Mouse (Mus musculus) CH12.LX (cell line): ENCODE results near the gene Map3k20. TPM values are rescaled to one million over a fixed set of nuclear protein-coding genes. Genes with fewer than 3 reads are reported as not detected.
A peak's percentile ranks its signal among the peaks of the same experiment; 100 is the strongest.

Source experiments
- DNase-seq: peaks from one replicate; pipeline ENCODE4 v3.0.0-alpha.2; 2013; ENCODE audit errors: extremely low read depth
- H3K27ac ChIP-seq: 2 replicates; pipeline ENCODE4 v1.5.1; 2012; ENCODE audit warnings: low read depth, mild to moderate bottlenecking, control low read depth, moderate library complexity; ENCODE audit not compliant: insufficient read depth
- H3K27me3 ChIP-seq: replicated peaks from 2 replicates; pipeline ENCODE3; 2012; ENCODE audit warnings: inconsistent platforms
- H3K36me3 ChIP-seq, 2 experiments: replicated peaks in 1 of 2; 2 replicates each; pipeline versions ENCODE3 to v1.6.1; 2012; ENCODE audit warnings: inconsistent platforms in 1 of 2, low read length in 1 of 2, mild to moderate bottlenecking in 1 of 2, mixed read lengths in 1 of 2, moderate library complexity in 1 of 2; ENCODE audit not compliant: control insufficient read depth in 1 of 2, insufficient read depth in 1 of 2
- H3K4me1 ChIP-seq, 2 experiments: 2 replicates each; pipeline ENCODE4 v1.6.1; 2012; ENCODE audit warnings: inconsistent platforms in 1 of 2, moderate library complexity in 1 of 2; ENCODE audit not compliant: insufficient read depth in 2 of 2, control insufficient read depth in 1 of 2
- H3K4me2 ChIP-seq: 2 replicates; pipeline ENCODE4 v1.6.1; 2012; ENCODE audit warnings: low read depth, mild to moderate bottlenecking, control low read depth; ENCODE audit not compliant: poor library complexity, insufficient read depth, severe bottlenecking
- H3K4me3 ChIP-seq, 3 experiments: fragments of 150-350 bp in 1 of 3; sonication (generic) in 1 of 3; replicated peaks in 1 of 3; 2 replicates each; pipeline versions ENCODE3 to v1.5.1; 2011 to 2012; ENCODE audit warnings: low read depth in 2 of 3, low read length in 2 of 3, mild to moderate bottlenecking in 2 of 3, moderate library complexity in 2 of 3, control low read depth in 1 of 3, improper control_type of control experiment in 1 of 3, inconsistent platforms in 1 of 3, mixed read lengths in 1 of 3; ENCODE audit not compliant: poor library complexity in 1 of 3
- H3K79me2 ChIP-seq: replicated peaks from 2 replicates; pipeline ENCODE4 v1.6.1; 2012; ENCODE audit warnings: mild to moderate bottlenecking, moderate library complexity; ENCODE audit not compliant: control insufficient read depth, poor library complexity, insufficient read depth, severe bottlenecking; ENCODE audit errors: extremely low read depth
- H3K9ac ChIP-seq: 2 replicates; pipeline ENCODE4 v1.6.1; 2012; ENCODE audit warnings: low read depth, mild to moderate bottlenecking, control low read depth, moderate library complexity; ENCODE audit not compliant: insufficient read depth
- H3K9me3 ChIP-seq: replicated peaks from 2 replicates; pipeline ENCODE3; 2012; ENCODE audit warnings: low read length, inconsistent platforms, mixed read lengths
- CHD2 ChIP-seq: IDR thresholded peaks from 2 replicates; pipeline ENCODE4 v1.6.1; 2011; ENCODE audit warnings: low read length, improper control_type of control experiment
- CTCF ChIP-seq, 2 experiments: IDR thresholded peaks in 1 of 2; conservative IDR thresholded peaks in 1 of 2; 2 replicates each; pipeline ENCODE4 v1.5.1; 2011 to 2012; ENCODE audit warnings: low read depth in 2 of 2, low read length in 2 of 2, improper control_type of control experiment in 1 of 2, inconsistent platforms in 1 of 2, mild to moderate bottlenecking in 1 of 2, moderate library complexity in 1 of 2
- E2F4 ChIP-seq: IDR thresholded peaks from 2 replicates; pipeline ENCODE4 v1.6.1; 2011; ENCODE audit warnings: low read depth, low read length, improper control_type of control experiment; ENCODE audit not compliant: insufficient replicate concordance
- ELF1 ChIP-seq: IDR thresholded peaks from 2 replicates; pipeline ENCODE4 v1.6.1; 2014; ENCODE audit warnings: low read depth, mild to moderate bottlenecking, inconsistent platforms, low read length, improper control_type of control experiment
- ETS1 ChIP-seq: conservative IDR thresholded peaks from 2 replicates; pipeline ENCODE4 v1.6.1; 2012; ENCODE audit warnings: low read depth, mild to moderate bottlenecking, inconsistent platforms, low read length, improper control_type of control experiment, moderate library complexity
- GABPA ChIP-seq: IDR thresholded peaks from 2 replicates; pipeline ENCODE4 v1.6.1; 2012; ENCODE audit warnings: low read depth, low read length, improper control_type of control experiment, inconsistent platforms; ENCODE audit not compliant: insufficient replicate concordance
- IRF4 ChIP-seq: IDR thresholded peaks from 2 replicates; pipeline ENCODE4 v1.6.1; 2014; ENCODE audit warnings: low read depth, mild to moderate bottlenecking, inconsistent platforms, low read length, improper control_type of control experiment
- JUN ChIP-seq: IDR thresholded peaks from 2 replicates; pipeline ENCODE4 v1.6.1; 2011; ENCODE audit warnings: low read depth, mild to moderate bottlenecking, low read length, improper control_type of control experiment, moderate library complexity; ENCODE audit not compliant: insufficient read depth
- KAT2A ChIP-seq: IDR thresholded peaks from 2 replicates; pipeline ENCODE4 v1.6.1; 2012; ENCODE audit warnings: low read length, improper control_type of control experiment, inconsistent platforms; ENCODE audit not compliant: insufficient replicate concordance
- MAFK ChIP-seq: IDR thresholded peaks from 2 replicates; pipeline ENCODE4 v1.6.1; 2011; ENCODE audit warnings: low read length, improper control_type of control experiment; ENCODE audit not compliant: insufficient replicate concordance
- NRF1 ChIP-seq: IDR thresholded peaks from 2 replicates; pipeline ENCODE4 v1.6.1; 2014; ENCODE audit warnings: low read depth, mild to moderate bottlenecking, inconsistent platforms, low read length, improper control_type of control experiment, moderate library complexity
- POLR2A ChIP-seq: IDR thresholded peaks from 2 replicates; pipeline ENCODE4 v1.6.1; 2011; ENCODE audit warnings: low read depth, mild to moderate bottlenecking, improper control_type of control experiment, low read length
- POLR2AphosphoS2 ChIP-seq: IDR thresholded peaks from 2 replicates; pipeline ENCODE4 v1.6.1; 2011; ENCODE audit warnings: low read depth, low read length, improper control_type of control experiment
- SIN3A ChIP-seq: IDR thresholded peaks from 2 replicates; pipeline ENCODE4 v1.6.1; 2012; ENCODE audit warnings: low read length, improper control_type of control experiment, inconsistent platforms
- SMC3 ChIP-seq: IDR thresholded peaks from 2 replicates; pipeline ENCODE4 v1.6.1; 2011; ENCODE audit warnings: low read depth, low read length, improper control_type of control experiment
- TBP ChIP-seq: conservative IDR thresholded peaks from 2 replicates; pipeline ENCODE4 v1.6.1; 2011; ENCODE audit warnings: low read depth, low read length, improper control_type of control experiment
- TCF12 ChIP-seq: IDR thresholded peaks from 2 replicates; pipeline ENCODE4 v1.6.1; 2014; ENCODE audit warnings: low read depth, mild to moderate bottlenecking, inconsistent platforms, low read length, improper control_type of control experiment
- USF1 ChIP-seq: IDR thresholded peaks from 2 replicates; pipeline ENCODE4 v1.6.1; 2014; ENCODE audit warnings: low read depth, mild to moderate bottlenecking, inconsistent platforms, low read length, improper control_type of control experiment
- ZC3H11A ChIP-seq: IDR thresholded peaks from 2 replicates; pipeline ENCODE4 v1.6.1; 2012; ENCODE audit warnings: low read depth, mild to moderate bottlenecking, inconsistent platforms, low read length, improper control_type of control experiment
- ZKSCAN1 ChIP-seq: IDR thresholded peaks from 2 replicates; pipeline ENCODE4 v1.6.1; 2012; ENCODE audit warnings: low read depth, inconsistent platforms, low read length, improper control_type of control experiment, borderline replicate concordance
- dilution Hi-C: fragments of 300-500 bp; cut with MboI; formaldehyde crosslinking; loops from 2 replicates; pipeline ENCODE4 v1.14.3; 2020; ENCODE audit warnings: low sequenced_read_pairs; ENCODE audit not compliant: extremely low pct_unique_long_range_greater_than_20kb, extremely low pct_ligation_motif_present
- in situ Hi-C: fragments of 300-500 bp; cut with MboI; formaldehyde crosslinking; loops from 3 replicates; pipeline ENCODE4 v1.14.3; 2019; ENCODE audit warnings: low sequenced_read_pairs, low pct_ligation_motif_present, low pct_unique_long_range_greater_than_20kb, mixed read lengths
- polyA plus RNA-seq: library from polyadenylated mRNA; unstranded; fragments of >175 nt; gene quantifications from 2 replicates; pipeline ENCODE4 v1.2.1, GENCODE M21; 2012; ENCODE audit warnings: low read depth; ENCODE audit not compliant: insufficient read length
- total RNA-seq, 2 experiments: library from RNA; depleted of rRNA; stranded (reverse); fragments of 300-350 nt in 1 of 2; fragments of >200 nt in 1 of 2; gene quantifications; 2 replicates each; pipeline ENCODE4 v1.2.3; 2012 to 2014

The Map3k20 gene
- total and polyA plus RNA-seq, 3 experiments = 4.1 to 6.6 (median 6.1) TPM

DNA sequence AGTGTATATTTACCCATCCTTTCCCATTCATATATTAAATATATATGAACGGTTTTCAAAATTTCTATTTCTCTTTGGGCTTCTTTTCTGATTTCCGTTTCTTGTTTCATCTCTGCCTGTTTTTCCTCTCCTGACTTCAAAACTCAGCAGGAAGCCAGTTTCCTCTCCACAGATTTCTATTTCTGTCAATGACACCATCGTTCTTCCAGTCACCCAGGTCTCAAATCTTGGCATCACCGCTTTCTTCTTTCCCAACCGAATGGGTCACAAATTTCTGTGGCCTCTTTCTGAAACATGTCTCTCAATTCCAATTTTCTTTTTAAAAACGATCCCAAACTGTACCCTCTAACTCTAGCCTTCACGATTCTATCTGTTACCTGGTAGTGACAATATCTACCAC, 748 bp upstream of the Map3k20 start:
- H3K4me2 ChIP-seq = peak overlapping the region; percentile 61; the same call in 1 of the 2 replicates
- in situ Hi-C loops = no loop called here

DNA sequence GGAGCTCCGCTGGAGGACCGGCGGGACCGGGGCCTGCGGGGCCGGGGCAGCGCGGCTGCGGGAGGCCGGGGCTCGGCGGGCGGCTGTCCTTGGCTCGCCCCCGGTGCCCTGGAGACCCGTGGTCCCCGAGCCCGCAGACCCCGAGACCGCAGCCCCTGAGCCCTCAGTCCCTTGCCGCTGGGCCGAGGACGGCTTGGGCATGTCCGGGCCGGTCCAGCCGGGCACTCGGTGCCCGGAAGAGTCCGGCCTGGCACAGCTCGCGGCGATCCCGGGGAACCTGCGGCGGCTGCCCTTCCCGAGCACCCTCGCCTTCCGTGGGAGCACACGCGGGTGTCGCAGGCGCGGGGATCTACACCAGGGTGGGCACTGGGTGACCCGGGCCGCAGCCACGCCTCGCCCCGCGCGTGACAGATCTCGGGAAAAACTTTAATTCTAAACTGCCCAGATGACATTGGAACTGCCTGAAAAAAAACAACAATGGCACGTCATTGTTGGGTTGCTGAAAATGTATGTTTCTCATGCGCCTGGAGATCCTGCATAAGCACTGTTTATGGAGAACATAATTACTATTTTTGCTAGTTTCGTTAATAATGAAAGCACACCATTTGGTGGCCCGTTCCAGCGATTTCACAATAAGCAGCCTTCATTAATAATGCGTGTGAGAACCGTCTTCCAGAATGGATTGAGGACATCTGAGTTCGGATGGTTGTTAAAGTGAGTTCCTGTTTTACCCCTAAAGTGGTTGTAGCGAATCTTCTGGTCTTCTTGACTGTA, 638 bp downstream of the Map3k20 start:
- Histone ChIP-seq H3K9me3 (no peaks in the 10 kb centered on the region), H3K27ac (no peak overlapping the region)
- in situ Hi-C loops = no loop called here

More for the DNA sequence above, 748 bp upstream of the Map3k20 start:
- dilution Hi-C loops = no loop called here
- H3K9me3 ChIP-seq = no peaks in the 10 kb centered on the region
- no peak overlapping the region for H3K4me3 ChIP-seq
- H3K9ac ChIP-seq = peak overlapping the region; percentile 73; the same call in 1 of the 2 replicates
- no peaks in the 10 kb centered on the region for H3K36me3 ChIP-seq
- TF ChIP-seq KAT2A = no peak
- no peak for TF ChIP-seq JUN
- no peak for TF ChIP-seq CTCF (conservative IDR thresholded peaks at IDR 0.05 in 1 of 2, IDR thresholded peaks at IDR 0.05 in 1 of 2; ENCODE audit: low read depth in 2 of 2, low read length in 2 of 2)
- no peak for TF ChIP-seq GABPA
- no peak for TF ChIP-seq ETS1
- TF ChIP-seq MAFK = no peak
- TF ChIP-seq CHD2 = no peak
- no peak for TF ChIP-seq SMC3
- TF ChIP-seq E2F4 = no peak
- no peak for TF ChIP-seq TCF12
- no peak for TF ChIP-seq USF1
- TF ChIP-seq IRF4 = no peak
- TF ChIP-seq POLR2A = no peak
- TF ChIP-seq ZKSCAN1 = no peak
- TF ChIP-seq ZC3H11A = no peak
- TF ChIP-seq TBP = no peak
- TF ChIP-seq POLR2AphosphoS2 = no peak
- no peak for TF ChIP-seq ELF1
- no peak for TF ChIP-seq NRF1
- H3K27ac ChIP-seq = no peak overlapping the region
- no peak for DNase-seq
- H3K27me3 ChIP-seq = no peaks in the 10 kb centered on the region
- peaks cover 0 to 24% of the 10 kb centered on the region in 2 experiments; a peak in 2 of 4 replicates for H3K4me1 ChIP-seq
- H3K79me2 ChIP-seq = no peaks in the 10 kb centered on the region

More for the DNA sequence above, 638 bp downstream of the Map3k20 start:
- Histone ChIP-seq H3K9ac (peak overlapping the region; percentile 73), H3K79me2 (no peaks in the 10 kb centered on the region), H3K4me3 (peak overlapping the region; percentile 65 to 73 (median 66)), H3K27me3 (no peaks in the 10 kb centered on the region), H3K4me2 (peak overlapping the region; percentile 35; the same call in 1 of the 2 replicates), H3K4me1 (peaks cover 0 to 29% of the 10 kb centered on the region in 2 experiments; a peak in 2 of 4 replicates), H3K36me3 (no peaks in the 10 kb centered on the region)
- no peak for DNase-seq
- dilution Hi-C loops = no loop called here
- TF ChIP-seq ZKSCAN1 (no peak), SIN3A (peak; percentile 61; the same call in 1 of the 2 replicates)
